Mouse (Mus musculus) lung, postnatal 25 days (tissue): ENCODE results near the gene Amacr.
"Not testable (repeated sequence)": the region's sequence is repeated elsewhere in the genome, so short reads cannot be mapped to it uniquely, and the experiment has no call there.

ENCODE experiments used
- DNase-seq: peaks from one replicate; pipeline ENCODE4 v3.0.0; 2022; ENCODE audit warnings: low spot score

Amacr gene

GRCm38 (mm10) chr15:10981377-10982063, at the start of gene Amacr:
Amacr (plus strand) TSS chr15:10981756.
- peak; percentile 86 for DNase-seq

GRCm38 (mm10) chr15:10933930-10934329, 47.6 kb upstream of the Amacr start:
- DNase-seq: no peak

DNA sequence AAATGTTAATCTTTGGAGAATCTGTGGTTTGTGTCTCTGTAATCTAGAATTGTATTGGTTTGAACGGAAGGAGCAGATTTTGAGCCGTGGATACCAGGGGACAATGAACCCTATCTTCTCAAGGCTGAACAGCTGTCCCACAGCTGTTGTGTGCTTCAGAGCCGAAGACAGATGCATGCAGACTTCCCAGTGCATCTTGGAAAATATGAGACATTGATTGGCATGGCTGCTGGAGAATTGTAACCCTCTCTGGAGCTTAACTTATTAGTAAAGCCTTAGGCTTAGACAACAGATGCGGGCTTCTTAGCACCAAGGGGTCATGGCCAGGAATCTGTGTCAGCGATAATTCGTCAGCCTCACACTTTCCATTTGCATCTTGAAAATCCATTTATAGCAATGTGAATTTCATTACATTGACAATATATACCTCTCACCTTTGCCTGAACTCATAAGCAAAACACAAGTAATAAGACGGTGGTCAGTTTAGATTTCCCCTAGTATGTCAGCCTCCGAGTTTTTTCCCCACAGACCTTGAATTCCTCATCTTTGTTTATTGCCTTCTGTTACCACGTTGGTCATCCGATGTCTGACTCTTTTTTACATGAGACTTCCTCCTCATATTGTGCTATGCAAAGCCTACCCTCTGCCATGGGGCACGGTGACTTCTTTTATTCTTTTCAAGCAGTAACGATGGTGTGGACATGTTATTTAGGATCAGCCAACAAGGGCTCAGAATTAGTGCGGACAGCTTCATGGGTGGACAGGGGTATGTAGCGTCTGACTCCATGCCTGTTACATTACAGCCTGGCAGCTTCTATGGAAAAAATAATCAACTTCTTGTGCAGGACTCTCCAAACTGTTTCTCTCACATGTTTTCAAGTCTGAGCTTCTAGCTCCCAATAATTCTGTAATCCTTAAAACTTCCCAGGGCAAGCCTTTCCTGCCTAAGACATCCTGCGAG, 41.1 kb upstream of the Amacr start:
- peak; percentile 23 for DNase-seq

- DNase-seq: no peak
These were observed 39.7 kb upstream of the Amacr start for GRCm38 (mm10) chr15:10941901-10942300.

GRCm38 (mm10) chr15:10947852-10948251, 33.7 kb upstream of the Amacr start:
- DNase-seq: no peak

- DNase-seq: no peak
These were observed 29.4 kb upstream of the Amacr start, which contains the start of gene C1qtnf3 for GRCm38 (mm10) chr15:10951951-10952759. C1qtnf3 (plus strand) TSS chr15:10952332.

DNA sequence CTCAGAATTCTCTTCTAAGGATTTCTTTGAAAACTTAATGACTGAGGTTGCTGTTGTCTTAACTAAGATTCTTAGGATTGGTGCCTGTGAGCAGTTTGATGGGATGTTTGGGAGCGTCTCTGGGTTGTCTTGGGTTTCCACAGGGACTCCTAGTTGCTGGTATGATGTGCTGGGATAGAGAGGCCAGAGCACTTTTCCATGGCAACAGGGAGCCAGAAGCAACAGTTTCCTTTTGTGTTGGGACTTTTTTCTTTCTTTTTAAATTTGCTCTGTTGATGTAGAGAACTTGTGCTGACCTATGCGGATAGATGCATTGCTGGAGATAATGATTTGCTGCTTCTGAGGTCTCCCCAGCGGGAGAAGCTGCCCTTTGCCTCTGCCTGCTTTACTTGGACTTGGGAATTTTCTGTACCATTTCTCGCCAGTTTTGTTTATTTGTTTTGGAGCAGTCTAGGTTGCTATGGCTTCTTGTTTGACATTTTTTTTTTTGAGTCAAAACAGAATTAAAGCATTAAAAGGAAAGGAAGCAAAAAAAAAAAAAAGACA, 28.7 kb upstream of the Amacr start:
- DNase-seq: no peak

- no peak for DNase-seq
These were observed 28.1 kb upstream of the Amacr start for GRCm38 (mm10) chr15:10953465-10953864.

DNA sequence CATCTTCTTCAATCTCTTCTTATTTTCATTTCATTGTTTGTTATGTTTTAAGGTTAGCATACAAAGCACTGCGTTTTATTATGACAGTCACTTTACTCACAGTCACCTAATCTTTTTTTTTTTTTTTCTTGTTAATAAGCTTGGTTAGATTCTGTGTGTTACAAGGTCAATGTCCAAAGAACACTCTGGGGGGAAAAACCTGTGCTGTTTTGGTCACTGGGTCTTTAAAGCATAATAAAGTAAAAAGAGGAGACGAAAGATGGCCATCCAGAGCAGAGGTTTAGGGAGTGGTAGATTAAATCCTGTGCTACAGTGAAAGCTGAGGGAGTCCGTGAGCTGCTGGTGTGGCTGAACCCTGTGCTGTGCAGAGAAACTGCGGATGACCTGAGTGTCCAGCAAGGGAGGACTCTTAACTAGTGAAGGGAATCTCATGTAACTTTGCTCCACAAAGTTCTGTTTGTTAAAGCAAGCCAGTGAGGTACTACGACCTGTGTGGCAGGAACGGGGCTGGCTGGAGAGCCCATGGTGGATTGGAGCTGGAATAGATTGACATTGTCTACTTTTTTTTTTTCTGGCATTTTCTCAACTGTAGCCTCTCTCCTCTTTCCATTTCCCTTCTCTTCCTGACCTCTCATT, 27.1 kb upstream of the Amacr start:
- no peak for DNase-seq

DNA sequence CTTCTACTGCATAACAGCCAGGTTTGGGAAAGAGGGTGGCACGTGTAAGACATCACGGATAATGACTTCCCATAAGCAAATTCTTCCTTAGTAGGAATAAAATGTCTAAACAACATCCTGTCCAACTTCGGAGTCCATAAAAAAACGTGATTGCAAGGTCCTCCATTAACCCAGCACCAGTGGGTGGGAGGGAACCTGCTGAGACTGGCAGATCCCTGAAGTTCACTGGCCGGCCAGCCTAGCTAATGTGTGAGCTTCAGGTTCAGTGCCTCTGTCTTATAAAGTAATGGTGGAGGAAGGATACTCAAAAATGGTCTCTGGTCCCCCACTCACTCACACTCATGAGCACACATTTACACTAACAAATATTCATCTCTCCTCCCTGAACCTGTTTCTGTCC, 26.4 kb upstream of the Amacr start:
- no peak for DNase-seq

DNA sequence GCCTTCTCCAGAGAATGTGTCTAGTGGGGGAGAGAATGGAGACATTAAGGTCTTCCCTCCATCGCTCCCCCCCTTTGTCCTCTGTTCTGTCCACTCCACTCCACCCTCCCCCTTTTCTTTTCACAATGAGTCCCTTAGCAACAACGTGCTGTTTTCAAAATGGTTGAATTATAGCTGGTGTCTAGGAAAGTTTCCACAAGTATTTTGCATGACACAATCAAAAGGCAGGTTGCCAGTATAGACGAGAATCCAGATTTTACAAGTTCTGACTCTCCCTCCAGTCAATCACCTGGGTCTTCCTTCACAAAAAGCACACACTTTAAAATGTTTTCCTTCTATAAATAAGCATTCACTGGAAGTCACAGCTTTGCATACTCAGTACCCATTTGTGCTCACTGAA, 24.9 kb upstream of the Amacr start:
- no peak for DNase-seq

DNA sequence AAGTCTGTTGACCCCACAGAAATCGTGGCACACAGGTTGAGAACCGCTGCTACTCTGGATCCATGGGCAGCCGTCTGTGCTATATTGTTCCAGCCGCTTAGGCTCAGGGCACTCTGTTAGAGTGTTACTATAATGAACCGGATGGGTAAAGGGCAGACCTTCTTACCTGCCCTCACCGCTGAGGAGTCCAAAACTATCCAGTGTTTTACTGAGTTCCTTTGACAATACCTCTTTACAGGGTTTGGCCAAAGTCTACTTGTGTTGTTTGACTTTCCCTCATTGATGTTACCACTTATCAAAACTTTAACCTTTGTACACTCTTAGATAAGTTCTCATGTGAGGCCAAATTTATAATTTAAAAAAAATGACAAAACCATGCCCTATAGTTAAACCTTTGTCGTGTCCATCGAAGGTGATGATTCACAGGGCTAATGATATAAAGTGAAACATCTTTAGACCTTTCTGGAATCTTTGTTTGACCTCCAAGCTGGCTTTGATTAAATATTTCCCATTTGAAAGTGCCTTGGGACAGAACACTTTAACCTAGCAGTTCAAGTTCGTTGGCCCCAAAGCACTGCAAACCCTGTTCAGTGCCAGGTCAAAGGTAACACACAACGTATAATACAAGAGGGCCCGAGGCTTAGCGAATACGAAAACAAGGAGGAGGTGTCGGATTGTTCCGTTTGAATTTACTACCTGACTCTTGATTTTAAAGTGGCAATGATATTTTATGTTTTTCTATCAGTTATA, 22.1 kb upstream of the Amacr start:
- no peak for DNase-seq

DNA sequence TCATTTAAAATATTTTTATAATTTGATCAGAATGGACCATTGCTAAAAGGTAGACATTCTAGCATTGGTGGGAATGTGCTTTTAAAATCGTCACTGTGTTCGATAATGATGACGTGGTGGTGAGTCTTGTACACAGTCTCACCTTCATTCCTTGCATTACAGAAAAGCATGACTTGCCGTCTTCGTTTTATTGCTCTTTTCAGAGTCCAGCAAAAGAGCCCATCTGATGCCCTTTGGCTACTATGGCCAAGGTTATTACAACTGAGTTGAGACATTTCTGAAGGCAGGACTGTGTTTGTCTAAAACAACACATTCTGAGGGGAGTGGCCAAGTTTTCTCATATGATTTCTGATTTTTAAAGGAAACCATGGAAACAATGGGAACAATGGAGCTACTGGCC, 21.3 kb upstream of the Amacr start:
- no peak for DNase-seq

- DNase-seq: no peak
These were observed 19.0 kb upstream of the Amacr start for GRCm38 (mm10) chr15:10962601-10963000.

- DNase-seq: no peak
These were observed 12.1 kb upstream of the Amacr start for GRCm38 (mm10) chr15:10969439-10969838.

DNA sequence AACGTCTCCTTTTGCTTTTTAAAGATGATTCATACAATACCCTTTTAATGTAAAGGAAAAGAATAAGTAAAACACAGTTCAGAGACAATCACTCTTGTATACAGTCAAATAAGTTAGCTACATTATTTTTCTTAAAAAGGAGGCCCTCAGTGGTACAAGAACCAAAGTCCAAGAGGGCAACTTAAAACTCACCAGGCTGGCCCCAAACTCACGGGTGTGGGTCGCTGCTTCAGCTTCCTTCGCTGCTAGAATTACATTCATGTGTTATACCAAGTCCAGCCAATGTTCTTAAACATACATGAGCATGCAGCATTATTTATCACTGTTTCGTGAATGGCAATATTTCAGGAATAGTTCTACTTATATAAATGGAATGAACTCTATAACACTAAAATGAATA, 10.8 kb upstream of the Amacr start:
- no peak for DNase-seq

- DNase-seq: no peak
These were observed 4.4 kb upstream of the Amacr start for GRCm38 (mm10) chr15:10977151-10977550.

DNA sequence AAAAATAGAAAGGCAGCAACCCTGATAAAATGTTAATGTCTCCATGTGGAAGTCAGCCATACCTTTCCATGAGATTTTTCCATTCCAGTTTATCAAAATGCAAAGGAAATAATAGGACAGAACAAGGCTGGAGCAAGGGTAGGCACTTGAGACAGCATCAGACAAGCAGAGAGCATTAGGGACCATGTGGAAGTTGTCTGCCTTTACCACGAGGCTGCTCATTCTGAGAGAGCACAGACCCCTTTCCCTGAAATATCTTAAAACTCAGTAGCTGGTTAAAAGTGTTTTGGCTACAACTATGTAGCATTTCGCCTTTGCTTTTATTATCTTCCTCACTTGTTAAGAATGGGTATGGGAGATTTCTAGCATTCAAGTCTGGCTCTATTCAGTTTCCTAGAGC, 844 bp upstream of the Amacr start:
- DNase-seq: no peak

GRCm38 (mm10) chr15:10982064-10982435, 494 bp downstream of the Amacr start:
- DNase-seq: no peak

GRCm38 (mm10) chr15:10985756-10986155, 4.2 kb downstream of the Amacr start:
- no peak for DNase-seq

DNA sequence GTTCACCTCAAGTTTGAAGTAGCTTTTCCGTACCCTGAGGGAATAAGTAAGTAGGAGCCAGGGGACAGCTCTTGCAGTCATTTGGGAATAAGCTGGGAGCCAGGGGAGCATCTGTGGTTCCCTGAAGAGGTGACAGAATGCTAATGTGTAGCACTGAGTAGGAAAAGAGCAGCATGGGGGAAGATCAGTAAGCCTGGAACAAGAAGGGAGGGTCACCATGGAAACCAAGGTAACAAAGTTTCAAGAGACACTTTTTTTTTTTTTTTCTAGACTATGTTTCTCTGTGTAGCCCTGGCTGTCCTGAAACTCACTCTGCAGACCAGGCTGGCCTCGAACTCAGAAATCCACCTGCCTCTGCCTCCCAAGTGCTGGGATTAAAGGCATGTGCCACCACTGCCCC, 4.9 kb downstream of the Amacr start:
- not testable (repeated sequence) for DNase-seq
